Mouse (Mus musculus) lung, adult 2 months (tissue): ENCODE results near the gene B4galt1.

Source experiments
- CTCF ChIP-seq: fragments of 200-500 bp; IDR thresholded peaks from 2 replicates; pipeline ENCODE4 v1.5.1; 2011; ENCODE audit warnings: mild to moderate bottlenecking, low read length, control low read depth; ENCODE audit not compliant: insufficient read depth
- POLR2A ChIP-seq: fragments of 200-500 bp; IDR thresholded peaks from 2 replicates; pipeline ENCODE4 v1.6.1; 2011; ENCODE audit warnings: low read depth, mild to moderate bottlenecking, control low read depth, low read length, borderline replicate concordance; ENCODE audit errors: extremely low read depth

DNA sequence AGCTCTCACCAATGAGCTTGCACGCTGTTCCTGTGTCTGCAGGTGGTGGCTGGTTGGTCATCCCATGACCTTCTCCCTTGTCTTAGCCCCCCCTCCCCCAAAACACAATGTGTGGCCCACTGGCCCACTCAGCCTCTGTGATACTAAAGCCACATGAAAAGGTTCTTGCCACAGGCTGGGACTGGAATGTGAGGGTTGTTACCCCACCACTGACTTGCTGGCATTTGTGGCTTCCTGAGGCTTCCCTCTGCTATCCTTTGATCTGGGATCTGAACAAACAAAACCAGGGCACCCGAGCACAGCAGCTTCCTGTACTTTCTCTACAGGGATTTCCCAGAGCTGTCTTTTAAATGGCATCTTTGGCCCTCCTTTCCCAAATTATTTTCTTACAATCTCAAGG is 76.7 kb downstream of the B4galt1 start:
- TF ChIP-seq POLR2A = no peak
- no peak for TF ChIP-seq CTCF
